In the genomic region with DNA sequence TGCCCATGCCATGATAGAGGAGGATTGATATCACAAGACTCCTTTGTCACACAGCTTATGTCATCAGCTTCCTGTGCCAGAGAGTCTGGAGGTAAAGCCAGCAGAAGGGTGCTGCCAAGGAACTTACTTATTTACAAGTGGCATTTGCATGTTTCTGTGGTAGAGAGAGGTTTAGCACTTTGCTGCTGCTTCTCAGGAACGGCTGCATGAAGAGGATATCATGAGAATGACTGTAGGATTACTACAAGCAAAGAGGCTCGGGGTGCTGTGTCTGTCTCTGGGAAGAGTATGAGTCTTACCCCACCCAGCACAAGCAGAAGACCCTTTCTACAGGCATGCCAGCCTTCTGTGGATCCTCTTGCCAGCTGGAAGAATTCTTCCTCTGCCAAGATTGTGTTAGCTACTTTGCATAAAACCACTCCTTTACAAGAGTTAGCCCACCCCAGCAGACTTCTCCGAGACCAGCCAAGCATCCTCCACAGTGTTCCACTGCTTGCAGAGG, we compare ENCODE assay signal across 12 mouse cellular contexts.
DNase-seq lines count a peak whose midpoint lies in the region; ATAC-seq and TF ChIP-seq lines count a peak whose summit lies in the region.
"Had no signal": no experiment of that assay in that cellular context is flagged by ENCODE, and none has a peak within 500 bp of the region (broad histone marks: within the 10 kb centered on the region; RNA-seq: fewer than 3 reads in every experiment).

No protein-coding gene starts in this region.

- 53% methylated on average over 3 of the region's 3 CpGs for WGBS in lung, postnatal 0 days
- 52% methylated on average over 3 of the region's 3 CpGs for WGBS in forebrain, embryonic 16.5 days

- H3K4me1 ChIP-seq in lung, postnatal 0 days (ENCODE audit: insufficient read depth, low read depth, low read length): peaks cover 7% of the 10 kb centered on the region; the same call in 1 of the 2 replicates
- H3K4me1 ChIP-seq in forebrain, embryonic 16.5 days (replicated peaks; ENCODE audit: control insufficient read depth, insufficient read depth, low read length): peaks cover 25% of the 10 kb centered on the region

- no peak overlapping the region for H3K27ac ChIP-seq in lung, postnatal 0 days (ENCODE audit: low read length)
- H3K27ac ChIP-seq in forebrain, embryonic 16.5 days (ENCODE audit: low read length): peak overlapping the region; percentile 30; the same call in 1 of the 2 replicates
- H3K27ac ChIP-seq: limb, embryonic 13.5 days; midbrain, embryonic 13.5 days had no signal

- H3K36me3 ChIP-seq in lung, postnatal 0 days (ENCODE audit: insufficient read depth, low read length): no peaks in the 10 kb centered on the region
- no peaks in the 10 kb centered on the region for H3K36me3 ChIP-seq in forebrain, embryonic 16.5 days (ENCODE audit: control insufficient read depth, insufficient read depth)
- H3K36me3 ChIP-seq: limb, embryonic 13.5 days; midbrain, embryonic 13.5 days had no signal

- DNase-seq in lung, postnatal 0 days (ENCODE audit: low spot score): peak; percentile 20
- DNase-seq in lung, postnatal 14 days: no peak
- DNase-seq in layer of hippocampus, adult 9-11 months: peak; percentile 52
- DNase-seq in right cerebral cortex, postnatal 25 days: peak; percentile 63
- no peak for DNase-seq in cerebellum, adult 18-20 months
- no peak for DNase-seq in spleen, postnatal 10 days (ENCODE audit: low spot score in 2 of 2)
- DNase-seq: kidney, postnatal 25 days; lung, embryonic 14.5 days; thymus, postnatal 14 days had no signal

- no peaks in the 10 kb centered on the region for H3K27me3 ChIP-seq in lung, postnatal 0 days (replicated peaks; ENCODE audit: insufficient read depth, low read length)
- H3K27me3 ChIP-seq in forebrain, embryonic 16.5 days (replicated peaks; ENCODE audit: control insufficient read depth, insufficient read depth, low read length): no peaks in the 10 kb centered on the region
- H3K27me3 ChIP-seq: midbrain, embryonic 13.5 days had no signal

- no peak for TF ChIP-seq EP300 in lung, postnatal 0 days (IDR thresholded peaks at IDR 0.05)

- no peaks in the 10 kb centered on the region for H3K9me3 ChIP-seq in lung, postnatal 0 days (ENCODE audit: low read length)
- H3K9me3 ChIP-seq in forebrain, embryonic 16.5 days (ENCODE audit: control insufficient read depth, low read length): no peaks in the 10 kb centered on the region
- H3K9me3 ChIP-seq: limb, embryonic 13.5 days; midbrain, embryonic 13.5 days had no signal

- no peak for TF ChIP-seq CTCF in lung, postnatal 0 days (IDR thresholded peaks at IDR 0.05)

- ATAC-seq in lung, postnatal 0 days: no peak
- ATAC-seq in forebrain, embryonic 16.5 days: peak; percentile 93
- ATAC-seq: midbrain, embryonic 13.5 days had no signal

- H3K4me3 ChIP-seq in lung, postnatal 0 days (ENCODE audit: low read depth, low read length): no peak overlapping the region
- no peak overlapping the region for H3K4me3 ChIP-seq in forebrain, embryonic 16.5 days (replicated peaks; ENCODE audit: low read length)
- H3K4me3 ChIP-seq: limb, embryonic 13.5 days; midbrain, embryonic 13.5 days had no signal

- H3K9ac ChIP-seq in lung, postnatal 0 days (replicated peaks; ENCODE audit: low read depth): no peak overlapping the region
- no peak overlapping the region for H3K9ac ChIP-seq in forebrain, embryonic 16.5 days (replicated peaks; ENCODE audit: low read depth, low read length)
- H3K9ac ChIP-seq: limb, embryonic 13.5 days; lung, embryonic 14.5 days; midbrain, embryonic 13.5 days had no signal

- H3K4me2 ChIP-seq in lung, postnatal 0 days (replicated peaks; ENCODE audit: low read depth, low read length): no peak overlapping the region
- H3K4me2 ChIP-seq in forebrain, embryonic 16.5 days (ENCODE audit: low read length): no peak overlapping the region
- H3K4me2 ChIP-seq: limb, embryonic 13.5 days; lung, embryonic 14.5 days; midbrain, embryonic 13.5 days had no signal

Comparison
In these comparisons a context has a peak if more than half of its experiments do, and no peak if none do; other contexts are left out.
1. DNase-seq: peak in lung, postnatal 0 days (single experiment), layer of hippocampus, adult 9-11 months (single experiment) and right cerebral cortex, postnatal 25 days (single experiment); none in lung, postnatal 14 days (single experiment), cerebellum, adult 18-20 months (0 of 2) and spleen, postnatal 10 days (0 of 2).